In genomic region chr5:125520930-125521590, GRCm38 (mm10) we compare ENCODE assay signal across 9 mouse cellular contexts. TPM values are rescaled to one million over a fixed set of nuclear protein-coding genes. Genes with fewer than 3 reads are reported as not detected.
DNase-seq lines count a peak whose midpoint lies in the region; ATAC-seq and TF ChIP-seq lines count a peak whose summit lies in the region.
"Had no signal": no experiment of that assay in that cellular context is flagged by ENCODE, and none has a peak within 500 bp of the region (broad histone marks: within the 10 kb centered on the region; RNA-seq: fewer than 3 reads in every experiment).

No protein-coding gene starts in this region.

- peak; percentile 9 for TF ChIP-seq CTCF in left cerebral cortex, adult 2 months (IDR thresholded peaks at IDR 0.05)
- TF ChIP-seq CTCF in intestine, postnatal 0 days (IDR thresholded peaks at IDR 0.05; ENCODE audit: low read depth): no peak

- H3K9ac ChIP-seq in intestine, postnatal 0 days (ENCODE audit: low read depth, low read length): no peak overlapping the region
- no peak overlapping the region for H3K9ac ChIP-seq in midbrain, embryonic 11.5 days (ENCODE audit: low read length)
- H3K9ac ChIP-seq: heart, embryonic 15.5 days had no signal

- H3K4me3 ChIP-seq in left cerebral cortex, adult 2 months: 0 out of 2 replicates have a peak overlapping the region, but pooled peaks have one; percentile 14
- no peak overlapping the region for H3K4me3 ChIP-seq in intestine, postnatal 0 days (ENCODE audit: low read depth, low read length)
- H3K4me3 ChIP-seq in megakaryocyte, embryonic 14.5 days (replicated peaks): peak overlapping the region; percentile 40
- H3K4me3 ChIP-seq in midbrain, embryonic 11.5 days (ENCODE audit: low read depth, low read length): no peak overlapping the region
- H3K4me3 ChIP-seq: heart, embryonic 15.5 days had no signal

- H3K36me3 ChIP-seq in intestine, postnatal 0 days (ENCODE audit: control insufficient read depth, insufficient read depth): peaks cover 22% of the 10 kb centered on the region
- peaks cover 79% of the 10 kb centered on the region for H3K36me3 ChIP-seq in megakaryocyte, embryonic 14.5 days (replicated peaks; ENCODE audit: low read length)
- H3K36me3 ChIP-seq in midbrain, embryonic 11.5 days (ENCODE audit: control insufficient read depth, insufficient read depth, low read length): peaks cover 6% of the 10 kb centered on the region; the same call in 1 of the 2 replicates
- H3K36me3 ChIP-seq: heart, embryonic 15.5 days had no signal

- peak; percentile 18 for DNase-seq in CD4-positive, CD25-positive, alpha-beta regulatory T cell, adult 2 months (ENCODE audit: low read depth, low spot score)
- DNase-seq in left cerebral cortex, adult 2 months (ENCODE audit: extremely low spot score in 1 of 2, low spot score in 2 of 2): no peak
- no peak for DNase-seq in left cerebral cortex, postnatal 10 days (ENCODE audit: extremely low spot score in 1 of 2, low spot score in 2 of 2)
- no peak for DNase-seq in midbrain, embryonic 11.5 days (ENCODE audit: low spot score, missing footprints)
- no peak for DNase-seq in cerebellum, postnatal 25 days

- H3K4me2 ChIP-seq in intestine, postnatal 0 days (replicated peaks; ENCODE audit: low read depth): peak overlapping the region; percentile 37
- no peak overlapping the region for H3K4me2 ChIP-seq in midbrain, embryonic 11.5 days
- H3K4me2 ChIP-seq: heart, embryonic 15.5 days had no signal

- intact Hi-C loops in left cerebral cortex, adult 2 months (cut with DNase I): loop anchor here (10.0 kb wide), 3 partner anchors 1124 to 1964 kb away; no protein-coding TSS in a partner anchor
- intact Hi-C loops in left cerebral cortex, postnatal 10 days (cut with DNase I): loop anchor here (10.0 kb wide), 1 partner anchor 1714 kb away; no protein-coding TSS in a partner anchor

- no peak for ATAC-seq in CD4-positive, CD25-positive, alpha-beta regulatory T cell, adult 4 months
- no peak for ATAC-seq in intestine, postnatal 0 days
- no peak for ATAC-seq in midbrain, embryonic 11.5 days (ENCODE audit: low FRiP score)

- H3K9me3 ChIP-seq in intestine, postnatal 0 days (ENCODE audit: control insufficient read depth): no peaks in the 10 kb centered on the region
- peaks cover 9% of the 10 kb centered on the region for H3K9me3 ChIP-seq in megakaryocyte, embryonic 14.5 days
- no peaks in the 10 kb centered on the region for H3K9me3 ChIP-seq in midbrain, embryonic 11.5 days (ENCODE audit: control insufficient read depth, low read length)
- H3K9me3 ChIP-seq: heart, embryonic 15.5 days had no signal

- no peaks in the 10 kb centered on the region for H3K4me1 ChIP-seq in intestine, postnatal 0 days (replicated peaks; ENCODE audit: control insufficient read depth, insufficient read depth, low read length)
- H3K4me1 ChIP-seq in megakaryocyte, embryonic 14.5 days: peaks cover 51% of the 10 kb centered on the region
- no peaks in the 10 kb centered on the region for H3K4me1 ChIP-seq in midbrain, embryonic 11.5 days (ENCODE audit: control insufficient read depth, insufficient read depth, low read length)

- 18% methylated on average over 15 of the region's 15 CpGs for WGBS in intestine, postnatal 0 days
- 17% methylated on average over 15 of the region's 15 CpGs for WGBS in midbrain, embryonic 11.5 days

- peak overlapping the region; percentile 75; the same call in 1 of the 2 replicates for H3K27ac ChIP-seq in left cerebral cortex, adult 2 months
- H3K27ac ChIP-seq in intestine, postnatal 0 days (ENCODE audit: low read depth, low read length): no peak overlapping the region
- H3K27ac ChIP-seq in midbrain, embryonic 11.5 days (ENCODE audit: low read depth, low read length): no peak overlapping the region
- H3K27ac ChIP-seq: heart, embryonic 15.5 days had no signal

- H3K27me3 ChIP-seq in intestine, postnatal 0 days (replicated peaks; ENCODE audit: control insufficient read depth, insufficient read depth, low read length): no peaks in the 10 kb centered on the region
- H3K27me3 ChIP-seq in megakaryocyte, embryonic 14.5 days (replicated peaks): no peaks in the 10 kb centered on the region
- H3K27me3 ChIP-seq in midbrain, embryonic 11.5 days (ENCODE audit: control insufficient read depth, insufficient read depth, low read length): no peaks in the 10 kb centered on the region
- H3K27me3 ChIP-seq: heart, embryonic 15.5 days had no signal

RNA-seq across cellular contexts. Expression of gene Tmem132b, which starts 10.5 kb away (rescaled TPM):
- under 1 TPM in 1 of 2 experiments, not detected in 1; 0.16 TPM for polyA plus RNA-seq in CD4-positive, CD25-positive, alpha-beta regulatory T cell, adult 4 months (2017; shearing (Covaris generic))
- total RNA-seq in left cerebral cortex, adult 2 months (2021): 100 to 1,000 TPM; 135 to 141 TPM
- 100 to 1,000 TPM; 109 to 114 TPM for total RNA-seq in left cerebral cortex, postnatal 10 days (2021)
- 0.14 and 0.25 TPM in 2 replicates for polyA plus RNA-seq in intestine, postnatal 0 days (2015; fragmentation: Nextera tagmentation; extraction: Ambion mirVana)
- polyA plus RNA-seq in megakaryocyte, embryonic 14.5 days (2012; ENCODE audit: insufficient read depth, low replicate concordance): not detected in 2 replicates
- polyA plus RNA-seq in midbrain, embryonic 11.5 days (2014; fragmentation: Nextera tagmentation; extraction: Ambion mirVana): 0.42 and 0.50 TPM in 2 replicates
- polyA plus RNA-seq: heart, embryonic 15.5 days had no signal

RNA-seq across cellular contexts. Expression of gene Aacs, which starts 45.4 kb away (rescaled TPM):
- polyA plus RNA-seq in CD4-positive, CD25-positive, alpha-beta regulatory T cell, adult 4 months (2017; shearing (Covaris generic)): 10 to 100 TPM; 22.1 to 39.8 TPM
- 10 to 100 TPM; 43.7 to 48.0 TPM for total RNA-seq in left cerebral cortex, adult 2 months (2021)
- total RNA-seq in left cerebral cortex, postnatal 10 days (2021): 10 to 100 TPM; 84.1 to 96.1 TPM
- polyA plus RNA-seq in intestine, postnatal 0 days (2015; fragmentation: Nextera tagmentation; extraction: Ambion mirVana): 13.7 and 14.0 TPM in 2 replicates
- polyA plus RNA-seq in megakaryocyte, embryonic 14.5 days (2012; ENCODE audit: insufficient read depth, low replicate concordance): 55.1 and 59.7 TPM in 2 replicates
- polyA plus RNA-seq in midbrain, embryonic 11.5 days (2014; fragmentation: Nextera tagmentation; extraction: Ambion mirVana): 45.6 and 53.2 TPM in 2 replicates

Comparison
In these comparisons a context has a peak if more than half of its experiments do, and no peak if none do; other contexts are left out.
1. H3K4me3 ChIP-seq: peak in left cerebral cortex, adult 2 months (single experiment) and megakaryocyte, embryonic 14.5 days (single experiment); none in intestine, postnatal 0 days (single experiment) and midbrain, embryonic 11.5 days (single experiment).